ENCODE assay signal across 8 mouse cellular contexts in genomic region chr11:89069303-89069702, GRCm38 (mm10). TPM values are rescaled to one million over a fixed set of nuclear protein-coding genes. Genes with fewer than 3 reads are reported as not detected.
A peak's percentile ranks its signal among the peaks of the same experiment; 100 is the strongest.
DNase-seq lines count a peak whose midpoint lies in the region; ATAC-seq and TF ChIP-seq lines count a peak whose summit lies in the region.
"Had no signal": no experiment of that assay in that cellular context is flagged by ENCODE, and none has a peak within 500 bp of the region (broad histone marks: within the 10 kb centered on the region; RNA-seq: fewer than 3 reads in every experiment).

No protein-coding gene starts in this region.

- ATAC-seq in kidney, embryonic 14.5 days (ENCODE audit: low FRiP score, low TSS enrichment): no peak
- no peak for ATAC-seq in liver, embryonic 14.5 days (ENCODE audit: insufficient read depth)

- H3K4me2 ChIP-seq in kidney, embryonic 14.5 days (replicated peaks; ENCODE audit: low read depth, low read length): no peak overlapping the region
- H3K4me2 ChIP-seq in liver, embryonic 14.5 days (ENCODE audit: low read depth): no peak overlapping the region

- no peaks in the 10 kb centered on the region for H3K27me3 ChIP-seq in kidney, adult 2 months (replicated peaks; ENCODE audit: control insufficient read depth, insufficient read depth, low read length)
- no peaks in the 10 kb centered on the region for H3K27me3 ChIP-seq in kidney, embryonic 14.5 days (ENCODE audit: control insufficient read depth, insufficient read depth, low read length)
- H3K27me3 ChIP-seq in liver, embryonic 14.5 days (ENCODE audit: control insufficient read depth, insufficient read depth, low read length): no peaks in the 10 kb centered on the region

- no peak overlapping the region for H3K27ac ChIP-seq in kidney, adult 2 months (ENCODE audit: insufficient read depth, low read depth, low read length)
- no peak overlapping the region for H3K27ac ChIP-seq in kidney, embryonic 14.5 days (ENCODE audit: low read depth, low read length)
- H3K27ac ChIP-seq in liver, embryonic 14.5 days: no peak overlapping the region
- H3K27ac ChIP-seq: macrophage had no signal

- TF ChIP-seq EP300 in liver, embryonic 14.5 days (IDR thresholded peaks at IDR 0.05; ENCODE audit: low read depth): no peak

- no peak overlapping the region for H3K4me3 ChIP-seq in kidney, adult 2 months (ENCODE audit: insufficient read depth, low read depth, low read length)
- no peak overlapping the region for H3K4me3 ChIP-seq in kidney, embryonic 14.5 days (ENCODE audit: low read length)
- no peak overlapping the region for H3K4me3 ChIP-seq in liver, embryonic 14.5 days (ENCODE audit: insufficient read depth in 1 of 2, low read depth in 2 of 2, low read length in 2 of 2)

- no peaks in the 10 kb centered on the region for H3K36me3 ChIP-seq in kidney, adult 2 months (ENCODE audit: control insufficient read depth, insufficient read depth, low read length)
- no peaks in the 10 kb centered on the region for H3K36me3 ChIP-seq in kidney, embryonic 14.5 days (ENCODE audit: control insufficient read depth, insufficient read depth, low read length)
- no peaks in the 10 kb centered on the region for H3K36me3 ChIP-seq in liver, embryonic 14.5 days (replicated peaks; ENCODE audit: control insufficient read depth, insufficient read depth, low read depth)

- peak; percentile 36 for TF ChIP-seq CTCF in kidney, adult 2 months (conservative IDR thresholded peaks at IDR 0.05; ENCODE audit: insufficient read depth, insufficient read length, low read depth, low read length)
- TF ChIP-seq CTCF in liver, embryonic 14.5 days (IDR thresholded peaks at IDR 0.05; ENCODE audit: low read depth): peak; percentile 82

- H3K9me3 ChIP-seq in kidney, embryonic 14.5 days (ENCODE audit: control insufficient read depth, low read length): no peaks in the 10 kb centered on the region
- H3K9me3 ChIP-seq in liver, embryonic 14.5 days (ENCODE audit: control insufficient read depth, low read length): no peaks in the 10 kb centered on the region

- no peaks in the 10 kb centered on the region for H3K4me1 ChIP-seq in kidney, adult 2 months (ENCODE audit: control insufficient read depth, insufficient read depth, low read length)
- no peaks in the 10 kb centered on the region for H3K4me1 ChIP-seq in kidney, embryonic 14.5 days (ENCODE audit: control insufficient read depth, insufficient read depth, low read length)
- H3K4me1 ChIP-seq in liver, embryonic 14.5 days (replicated peaks; ENCODE audit: control insufficient read depth in 2 of 2, insufficient read depth in 2 of 2, low read length in 1 of 2): peaks cover 4 to 5% of the 10 kb centered on the region in 2 experiments

- no peak overlapping the region for H3K9ac ChIP-seq in kidney, embryonic 14.5 days (ENCODE audit: low read depth, low read length)
- no peak overlapping the region for H3K9ac ChIP-seq in liver, embryonic 14.5 days (replicated peaks)

- 19% methylated on average over 6 of the region's 6 CpGs for WGBS in kidney, adult 2 months
- WGBS in kidney, embryonic 14.5 days: 28% methylated on average over 6 of the region's 6 CpGs
- 15% methylated on average over 6 of the region's 6 CpGs for WGBS in liver, embryonic 14.5 days (ENCODE audit: insufficient replicate concordance)

- no peak for TF ChIP-seq POLR2A in kidney, adult 2 months (IDR thresholded peaks at IDR 0.05; ENCODE audit: low read depth, low read length)

- DNase-seq in kidney, adult 2 months: peak; percentile 65
- peak; percentile 31 for DNase-seq in MN1 (ENCODE audit: low spot score)
- DNase-seq in c-Kit-negative CD71-positive TER-119-positive erythroid progenitor cells, embryonic 14.5 days (ENCODE audit: low read depth, low spot score): peak; percentile 25
- DNase-seq in heart, postnatal 4 days: peak; percentile 79
- DNase-seq in liver, embryonic 14.5 days (ENCODE audit: low read depth in 3 of 3, low spot score in 3 of 3): no peak
- peak; percentile 43 for DNase-seq in right cerebral cortex, postnatal 25 days

RNA-seq across cellular contexts. Expression of gene Dgke, which starts 2.7 kb away (rescaled TPM):
- 2.4 and 2.8 TPM in 2 replicates for polyA plus RNA-seq in kidney, adult 2 months (2012; rRNA removed)
- 3.2 and 5.3 TPM in 2 replicates for polyA plus RNA-seq in kidney, embryonic 14.5 days (2014; fragmentation: Nextera tagmentation; extraction: Ambion mirVana)
- total RNA-seq in heart, postnatal 4 days (2021): 10 to 100 TPM; 12.4 to 13.6 TPM
- 0.55 and 0.63 TPM in 2 replicates for polyA plus RNA-seq in liver, embryonic 14.5 days (2012; rRNA removed)
- 0.37 and 0.39 TPM in 2 replicates for polyA plus RNA-seq in liver, embryonic 14.5 days (2014; fragmentation: Nextera tagmentation; extraction: Ambion mirVana)

RNA-seq across cellular contexts. Expression of gene Gm525, which starts 4.3 kb away (rescaled TPM):
- 0.69 and 1.6 TPM in 2 replicates for polyA plus RNA-seq in kidney, adult 2 months (2012; rRNA removed)
- polyA plus RNA-seq in kidney, embryonic 14.5 days (2014; fragmentation: Nextera tagmentation; extraction: Ambion mirVana): not detected in 2 replicates
- not detected for total RNA-seq in heart, postnatal 4 days (2021)
- polyA plus RNA-seq in liver, embryonic 14.5 days (2012; rRNA removed): not detected in 2 replicates
- polyA plus RNA-seq in liver, embryonic 14.5 days (2014; fragmentation: Nextera tagmentation; extraction: Ambion mirVana): not detected in 2 replicates
- polyA plus RNA-seq: macrophage had no signal

Comparison
In these comparisons a context has a peak if more than half of its experiments do, and no peak if none do; other contexts are left out.
1. DNase-seq: peak in kidney, adult 2 months (single experiment), MN1 (single experiment), c-Kit-negative CD71-positive TER-119-positive erythroid progenitor cells, embryonic 14.5 days (single experiment), heart, postnatal 4 days (single experiment) and right cerebral cortex, postnatal 25 days (single experiment); none in liver, embryonic 14.5 days (0 of 3).